Comparison of ENCODE assay signal across 8 mouse cellular contexts in genomic region chr6:37441251-37442011, GRCm38 (mm10). TPM values are rescaled to one million over a fixed set of nuclear protein-coding genes. Genes with fewer than 3 reads are reported as not detected.
DNase-seq lines count a peak whose midpoint lies in the region; ATAC-seq lines count a peak whose summit lies in the region.

No protein-coding gene starts in this region.

- peak; percentile 32 for ATAC-seq in erythroid progenitor cell, adult 5-6 weeks (replicated peaks; ENCODE audit: low FRiP score, poor library complexity, severe bottlenecking)
- ATAC-seq in hindbrain, embryonic 15.5 days (ENCODE audit: low FRiP score, low read depth) = peak; percentile 47; the same call in 1 of the 2 replicates
- peak; percentile 25 for ATAC-seq in stomach, embryonic 16.5 days (ENCODE audit: insufficient read depth, low FRiP score)

- H3K4me1 ChIP-seq in hindbrain, embryonic 15.5 days (replicated peaks) = peaks cover 20% of the 10 kb centered on the region
- H3K4me1 ChIP-seq in stomach, embryonic 16.5 days (ENCODE audit: control insufficient read depth, insufficient read depth, low read length) = peaks cover 28% of the 10 kb centered on the region

- peak overlapping the region; percentile 67 for H3K27ac ChIP-seq in hindbrain, embryonic 15.5 days (replicated peaks)
- H3K27ac ChIP-seq in stomach, embryonic 16.5 days (ENCODE audit: low read length) = peak overlapping the region; percentile 88

- peak overlapping the region; percentile 60 for H3K9ac ChIP-seq in hindbrain, embryonic 15.5 days
- peak overlapping the region; percentile 88 for H3K9ac ChIP-seq in stomach, embryonic 16.5 days (ENCODE audit: low read length)

- H3K4me3 ChIP-seq in hindbrain, embryonic 15.5 days = peak overlapping the region; percentile 74
- peak overlapping the region; percentile 85 for H3K4me3 ChIP-seq in stomach, embryonic 16.5 days (replicated peaks; ENCODE audit: low read length)

- no peaks in the 10 kb centered on the region for H3K9me3 ChIP-seq in hindbrain, embryonic 15.5 days
- no peaks in the 10 kb centered on the region for H3K9me3 ChIP-seq in stomach, embryonic 16.5 days (replicated peaks; ENCODE audit: control insufficient read depth, low read length)

- no peaks in the 10 kb centered on the region for H3K27me3 ChIP-seq in hindbrain, embryonic 15.5 days
- H3K27me3 ChIP-seq in stomach, embryonic 16.5 days (ENCODE audit: control insufficient read depth, insufficient read depth, low read length) = no peaks in the 10 kb centered on the region

- WGBS in hindbrain, embryonic 15.5 days = 1% methylated on average over 40 of the region's 40 CpGs
- WGBS in stomach, embryonic 16.5 days = under 1% methylated on average over 40 of the region's 40 CpGs

- peak overlapping the region; percentile 94 for H3K4me2 ChIP-seq in hindbrain, embryonic 15.5 days
- peak overlapping the region; percentile 72 for H3K4me2 ChIP-seq in stomach, embryonic 16.5 days (ENCODE audit: low read depth, low read length)

- peak; percentile 32 for DNase-seq in left cerebral cortex, postnatal 4 days
- no peak for DNase-seq in left cerebral cortex, postnatal 14 days (ENCODE audit: low spot score in 2 of 2)
- DNase-seq in adrenal gland, adult 2 months = peak; percentile 65
- DNase-seq in lung, postnatal 14 days = peak; percentile 51
- no peak for DNase-seq in left cerebral cortex, postnatal 25 days (ENCODE audit: low spot score in 2 of 2)

- H3K36me3 ChIP-seq in hindbrain, embryonic 15.5 days = no peaks in the 10 kb centered on the region
- H3K36me3 ChIP-seq in stomach, embryonic 16.5 days (ENCODE audit: control insufficient read depth, insufficient read depth, low read length) = 0 out of 2 replicates have a peak, but pooled peaks cover 5% of the 10 kb centered on the region

- intact Hi-C loops in left cerebral cortex, postnatal 4 days (cut with DNase I) = no loop called here
- intact Hi-C loops in left cerebral cortex, postnatal 14 days (cut with DNase I) = loop anchor here (5.0 kb wide), 1 partner anchor 384 kb away; no protein-coding TSS in a partner anchor
- intact Hi-C loops in left cerebral cortex, postnatal 25 days (cut with DNase I) = loop anchor here (2.0 to 10.0 kb wide), 2 partner anchors 23 to 227 kb away; no protein-coding TSS in a partner anchor

RNA-seq across cellular contexts. Expression of gene Creb3l2, which starts 0.5 kb away (rescaled TPM):
- 1 to 10 TPM; 5.7 to 6.3 TPM for total RNA-seq in left cerebral cortex, postnatal 4 days (2021)
- 1 to 10 TPM; 6.7 to 8.1 TPM for total RNA-seq in left cerebral cortex, postnatal 14 days (2021)
- 10 to 100 TPM; 69.4 to 85.5 TPM for total RNA-seq in adrenal gland, adult 2 months (2021)
- polyA plus RNA-seq in adrenal gland, adult 2 months (2012; rRNA removed) = 36.9 and 48.4 TPM in 2 replicates
- 1.7 and 4.7 TPM in 2 replicates for total RNA-seq in erythroid progenitor cell, adult 5-6 weeks (2015; ENCODE audit: low replicate concordance)
- total RNA-seq in erythroid progenitor cell, adult 5-6 weeks (2017; ENCODE audit: low replicate concordance) = 0.38 and 1.4 TPM in 2 replicates
- polyA plus RNA-seq in hindbrain, embryonic 15.5 days (2015; fragmentation: Nextera tagmentation; extraction: Ambion mirVana) = 3.8 and 4.1 TPM in 2 replicates
- polyA plus RNA-seq in stomach, embryonic 16.5 days (2015; fragmentation: Nextera tagmentation; extraction: Ambion mirVana) = 18.6 and 20.3 TPM in 2 replicates
- total RNA-seq in left cerebral cortex, postnatal 25 days (2021) = 1 to 10 TPM; 7.0 to 7.3 TPM

Comparison
In these comparisons a context has a peak if more than half of its experiments do, and no peak if none do; other contexts are left out.
1. DNase-seq: peak in left cerebral cortex, postnatal 4 days (single experiment), adrenal gland, adult 2 months (single experiment) and lung, postnatal 14 days (single experiment); none in left cerebral cortex, postnatal 14 days (0 of 2) and left cerebral cortex, postnatal 25 days (0 of 2).
2. RNA of gene Creb3l2, which starts 0.5 kb away (total RNA-seq): 69.4 to 85.5 TPM in adrenal gland, adult 2 months; 6.7 to 8.1 TPM in left cerebral cortex, postnatal 14 days, 7.0 to 7.3 TPM in left cerebral cortex, postnatal 25 days, 5.7 to 6.3 TPM in left cerebral cortex, postnatal 4 days and 0.38 to 4.7 TPM in erythroid progenitor cell, adult 5-6 weeks; every median in the first group is over 4 times any median in the second.
3. Peak in every context shown above with its lines, with median percentiles within 50 percentile points of each other: ATAC-seq.